In the genomic region with DNA sequence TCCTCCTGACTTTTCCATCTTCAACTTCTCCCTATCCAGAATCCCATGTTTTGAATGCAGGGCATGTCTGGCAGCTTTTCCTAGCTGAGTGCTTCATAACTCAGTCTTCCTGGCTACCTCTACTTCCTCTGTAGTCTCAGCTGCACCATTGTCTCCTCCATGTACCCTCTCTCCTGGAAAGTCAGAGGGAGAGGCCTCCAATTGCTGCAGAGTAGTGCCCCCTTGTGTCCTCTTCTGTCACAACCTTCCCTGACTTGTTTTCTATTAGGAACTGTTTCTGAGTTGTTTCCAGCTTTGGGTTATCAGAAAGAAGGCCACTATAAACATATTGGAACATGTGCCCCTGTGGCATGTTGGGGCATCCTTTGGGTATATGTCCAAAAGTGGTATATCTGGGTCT, we compare ENCODE assay signal across 9 mouse cellular contexts.
DNase-seq lines count a peak whose midpoint lies in the region; ATAC-seq and TF ChIP-seq lines count a peak whose summit lies in the region.
"Had no signal": no experiment of that assay in that cellular context is flagged by ENCODE, and none has a peak within 500 bp of the region (broad histone marks: within the 10 kb centered on the region; RNA-seq: fewer than 3 reads in every experiment).

No protein-coding gene starts in this region.

- no peaks in the 10 kb centered on the region for H3K4me1 ChIP-seq in midbrain, embryonic 14.5 days (ENCODE audit: control insufficient read depth, insufficient read depth, low read length)
- H3K4me1 ChIP-seq in midbrain, embryonic 15.5 days: no peaks in the 10 kb centered on the region
- no peaks in the 10 kb centered on the region for H3K4me1 ChIP-seq in embryonic facial prominence, embryonic 11.5 days (ENCODE audit: control insufficient read depth, insufficient read depth, low read length)
- no peaks in the 10 kb centered on the region for H3K4me1 ChIP-seq in liver, adult 2 months (ENCODE audit: control insufficient read depth, insufficient read depth, low read length)
- H3K4me1 ChIP-seq: embryonic facial prominence, embryonic 13.5 days; neural tube, embryonic 12.5 days had no signal

- no peak for TF ChIP-seq CTCF in liver, adult 2 months (IDR thresholded peaks at IDR 0.05; ENCODE audit: low read depth, low read length)

- H3K4me2 ChIP-seq in midbrain, embryonic 14.5 days (ENCODE audit: low read length): no peak overlapping the region
- H3K4me2 ChIP-seq in midbrain, embryonic 15.5 days: no peak overlapping the region
- no peak overlapping the region for H3K4me2 ChIP-seq in embryonic facial prominence, embryonic 11.5 days (ENCODE audit: low read depth, low read length)
- H3K4me2 ChIP-seq: embryonic facial prominence, embryonic 13.5 days; neural tube, embryonic 12.5 days had no signal

- no peak overlapping the region for H3K4me3 ChIP-seq in midbrain, embryonic 14.5 days (replicated peaks; ENCODE audit: low read depth, low read length)
- no peak overlapping the region for H3K4me3 ChIP-seq in midbrain, embryonic 15.5 days
- H3K4me3 ChIP-seq in embryonic facial prominence, embryonic 11.5 days (ENCODE audit: low read depth, low read length): no peak overlapping the region
- no peak overlapping the region for H3K4me3 ChIP-seq in liver, adult 2 months (ENCODE audit: insufficient read depth, low read depth, low read length)
- H3K4me3 ChIP-seq: embryonic facial prominence, embryonic 13.5 days; neural tube, embryonic 12.5 days had no signal

- DNase-seq in midbrain, embryonic 14.5 days: peak; percentile 40
- DNase-seq in ZHBTc4 (ENCODE audit: low read depth, low spot score): peak; percentile 64
- DNase-seq in embryonic facial prominence, embryonic 11.5 days (ENCODE audit: low spot score): peak; percentile 54
- DNase-seq in liver, adult 2 months (ENCODE audit: extremely low read depth, low read depth, low spot score): peak; percentile 6
- DNase-seq in spleen, postnatal 36 days (ENCODE audit: low spot score in 2 of 2): peak; percentile 6 to 24
- DNase-seq in gastrocnemius, adult 8-10 months (ENCODE audit: low spot score in 2 of 2): no peak

- H3K27me3 ChIP-seq in midbrain, embryonic 14.5 days (ENCODE audit: control insufficient read depth, insufficient read depth, low read length): no peaks in the 10 kb centered on the region
- no peaks in the 10 kb centered on the region for H3K27me3 ChIP-seq in midbrain, embryonic 15.5 days (replicated peaks)
- no peaks in the 10 kb centered on the region for H3K27me3 ChIP-seq in embryonic facial prominence, embryonic 11.5 days (ENCODE audit: control insufficient read depth, insufficient read depth, low read length)
- no peaks in the 10 kb centered on the region for H3K27me3 ChIP-seq in liver, adult 2 months (ENCODE audit: control insufficient read depth, insufficient read depth, low read length)
- H3K27me3 ChIP-seq: embryonic facial prominence, embryonic 13.5 days; neural tube, embryonic 12.5 days had no signal

- no peaks in the 10 kb centered on the region for H3K79me2 ChIP-seq in liver, adult 2 months (ENCODE audit: control insufficient read depth, insufficient read depth, low read length)

- no peaks in the 10 kb centered on the region for H3K36me3 ChIP-seq in midbrain, embryonic 14.5 days (ENCODE audit: control insufficient read depth, insufficient read depth, low read length)
- H3K36me3 ChIP-seq in midbrain, embryonic 15.5 days (replicated peaks): no peaks in the 10 kb centered on the region
- no peaks in the 10 kb centered on the region for H3K36me3 ChIP-seq in embryonic facial prominence, embryonic 11.5 days (replicated peaks; ENCODE audit: control insufficient read depth, insufficient read depth, low read depth, low read length)
- H3K36me3 ChIP-seq in liver, adult 2 months (ENCODE audit: control insufficient read depth, insufficient read depth, low read length): no peaks in the 10 kb centered on the region
- H3K36me3 ChIP-seq: embryonic facial prominence, embryonic 13.5 days; neural tube, embryonic 12.5 days had no signal

- H3K9me3 ChIP-seq in midbrain, embryonic 14.5 days (ENCODE audit: control insufficient read depth, low read length): no peaks in the 10 kb centered on the region
- H3K9me3 ChIP-seq in midbrain, embryonic 15.5 days: no peaks in the 10 kb centered on the region
- no peaks in the 10 kb centered on the region for H3K9me3 ChIP-seq in embryonic facial prominence, embryonic 11.5 days (replicated peaks; ENCODE audit: control insufficient read depth, low read length)
- H3K9me3 ChIP-seq: embryonic facial prominence, embryonic 13.5 days; neural tube, embryonic 12.5 days had no signal

- H3K27ac ChIP-seq in midbrain, embryonic 14.5 days (replicated peaks; ENCODE audit: low read depth, low read length): no peak overlapping the region
- H3K27ac ChIP-seq in midbrain, embryonic 15.5 days: no peak overlapping the region
- no peak overlapping the region for H3K27ac ChIP-seq in embryonic facial prominence, embryonic 11.5 days (replicated peaks; ENCODE audit: low read depth, low read length)
- no peak overlapping the region for H3K27ac ChIP-seq in liver, adult 2 months (replicated peaks; ENCODE audit: insufficient read depth, low read depth, low read length)
- H3K27ac ChIP-seq: embryonic facial prominence, embryonic 13.5 days; neural tube, embryonic 12.5 days had no signal

- TF ChIP-seq POLR2A in liver, adult 2 months (IDR thresholded peaks at IDR 0.05; ENCODE audit: extremely low read depth, insufficient read depth, low read length): no peak

- no peak overlapping the region for H3K9ac ChIP-seq in midbrain, embryonic 14.5 days (replicated peaks; ENCODE audit: low read length)
- H3K9ac ChIP-seq in midbrain, embryonic 15.5 days: no peak overlapping the region
- no peak overlapping the region for H3K9ac ChIP-seq in embryonic facial prominence, embryonic 11.5 days (replicated peaks; ENCODE audit: low read length)
- no peak overlapping the region for H3K9ac ChIP-seq in liver, adult 2 months (ENCODE audit: low read depth, low read length)
- H3K9ac ChIP-seq: embryonic facial prominence, embryonic 13.5 days; neural tube, embryonic 12.5 days had no signal

- no peak for ATAC-seq in midbrain, embryonic 14.5 days (ENCODE audit: low FRiP score, low TSS enrichment)
- ATAC-seq in midbrain, embryonic 15.5 days (replicated peaks): no peak
- no peak for ATAC-seq in embryonic facial prominence, embryonic 11.5 days (replicated peaks; ENCODE audit: insufficient number of reproducible peaks, low FRiP score, low TSS enrichment, low read depth)

Comparison
In these comparisons a context has a peak if more than half of its experiments do, and no peak if none do; other contexts are left out.
1. DNase-seq: peak in midbrain, embryonic 14.5 days (single experiment), ZHBTc4 (single experiment), embryonic facial prominence, embryonic 11.5 days (single experiment), liver, adult 2 months (single experiment) and spleen, postnatal 36 days (2 of 2); none in gastrocnemius, adult 8-10 months (0 of 2).